In genomic region chr10:20171209-20171608, GRCm38 (mm10) we compare ENCODE assay signal across 9 mouse cellular contexts. TPM values are rescaled to one million over a fixed set of nuclear protein-coding genes. Genes with fewer than 3 reads are reported as not detected.
DNase-seq lines count a peak whose midpoint lies in the region; ATAC-seq and TF ChIP-seq lines count a peak whose summit lies in the region.
"Had no signal": no experiment of that assay in that cellular context is flagged by ENCODE, and none has a peak within 500 bp of the region (broad histone marks: within the 10 kb centered on the region; RNA-seq: fewer than 3 reads in every experiment).

No protein-coding gene starts in this region.

- 77% methylated on average over 12 of the region's 12 CpGs for WGBS in forebrain, embryonic 10.5 days
- 76% methylated on average over 12 of the region's 12 CpGs for WGBS in forebrain, embryonic 11.5 days
- WGBS in embryonic facial prominence, embryonic 10.5 days: 76% methylated on average over 12 of the region's 12 CpGs
- WGBS in intestine, postnatal 0 days: 76% methylated on average over 12 of the region's 12 CpGs
- 48% methylated on average over 12 of the region's 12 CpGs for WGBS in midbrain, embryonic 14.5 days

- no peak overlapping the region for H3K27ac ChIP-seq in forebrain, embryonic 10.5 days
- no peak overlapping the region for H3K27ac ChIP-seq in forebrain, embryonic 11.5 days (ENCODE audit: low read depth, low read length)
- H3K27ac ChIP-seq in embryonic facial prominence, embryonic 10.5 days (replicated peaks): 0 out of 2 replicates have a peak overlapping the region, but pooled peaks have one; percentile 40
- H3K27ac ChIP-seq in intestine, postnatal 0 days (ENCODE audit: low read depth, low read length): no peak overlapping the region
- peak overlapping the region; percentile 65 for H3K27ac ChIP-seq in midbrain, embryonic 14.5 days (replicated peaks; ENCODE audit: low read depth, low read length)

- no peak overlapping the region for H3K4me2 ChIP-seq in forebrain, embryonic 11.5 days (ENCODE audit: low read depth, low read length, severe bottlenecking)
- H3K4me2 ChIP-seq in intestine, postnatal 0 days (replicated peaks; ENCODE audit: low read depth): 0 out of 2 replicates have a peak overlapping the region, but pooled peaks have one; percentile 50
- H3K4me2 ChIP-seq in midbrain, embryonic 14.5 days (ENCODE audit: low read length): peak overlapping the region; percentile 60

- peak overlapping the region; percentile 38 for H3K4me3 ChIP-seq in forebrain, embryonic 10.5 days
- no peak overlapping the region for H3K4me3 ChIP-seq in forebrain, embryonic 11.5 days (ENCODE audit: low read depth, low read length)
- H3K4me3 ChIP-seq in embryonic facial prominence, embryonic 10.5 days: no peak overlapping the region; the same call in 1 of the 2 replicates
- no peak overlapping the region for H3K4me3 ChIP-seq in intestine, postnatal 0 days (ENCODE audit: low read depth, low read length)
- H3K4me3 ChIP-seq in midbrain, embryonic 14.5 days (replicated peaks; ENCODE audit: low read depth, low read length): peak overlapping the region; percentile 31

- no peaks in the 10 kb centered on the region for H3K9me3 ChIP-seq in forebrain, embryonic 10.5 days
- no peaks in the 10 kb centered on the region for H3K9me3 ChIP-seq in forebrain, embryonic 11.5 days (ENCODE audit: control insufficient read depth, low read length)
- H3K9me3 ChIP-seq in embryonic facial prominence, embryonic 10.5 days: no peaks in the 10 kb centered on the region
- H3K9me3 ChIP-seq in intestine, postnatal 0 days (ENCODE audit: control insufficient read depth): no peaks in the 10 kb centered on the region; the same call in 1 of the 2 replicates
- H3K9me3 ChIP-seq in midbrain, embryonic 14.5 days (ENCODE audit: control insufficient read depth, low read length): no peaks in the 10 kb centered on the region

- no peak overlapping the region for H3K9ac ChIP-seq in forebrain, embryonic 11.5 days (ENCODE audit: low read length)
- no peak overlapping the region for H3K9ac ChIP-seq in intestine, postnatal 0 days (ENCODE audit: low read depth, low read length)
- peak overlapping the region; percentile 31; the same call in 1 of the 2 replicates for H3K9ac ChIP-seq in midbrain, embryonic 14.5 days (replicated peaks; ENCODE audit: low read length)
- H3K9ac ChIP-seq: liver, postnatal 0 days had no signal

- H3K4me1 ChIP-seq in forebrain, embryonic 10.5 days: peaks cover 25% of the 10 kb centered on the region
- H3K4me1 ChIP-seq in forebrain, embryonic 11.5 days (replicated peaks; ENCODE audit: control insufficient read depth, insufficient read depth, low read length): peaks cover 5% of the 10 kb centered on the region; the same call in 1 of the 2 replicates
- H3K4me1 ChIP-seq in embryonic facial prominence, embryonic 10.5 days: peaks cover 23% of the 10 kb centered on the region
- peaks cover 9% of the 10 kb centered on the region; the same call in 1 of the 2 replicates for H3K4me1 ChIP-seq in intestine, postnatal 0 days (replicated peaks; ENCODE audit: control insufficient read depth, insufficient read depth, low read length)
- H3K4me1 ChIP-seq in midbrain, embryonic 14.5 days (ENCODE audit: control insufficient read depth, insufficient read depth, low read length): peaks cover 10% of the 10 kb centered on the region

- no peak for ATAC-seq in forebrain, embryonic 11.5 days (replicated peaks; ENCODE audit: low FRiP score)
- ATAC-seq in intestine, postnatal 0 days: no peak
- 0 out of 2 replicates have a peak, but pooled peaks have one; percentile 9 for ATAC-seq in midbrain, embryonic 14.5 days (ENCODE audit: low FRiP score, low TSS enrichment)
- ATAC-seq in monocyte, adult 5-6 weeks (replicated peaks; ENCODE audit: insufficient number of reproducible peaks, low FRiP score, low TSS enrichment, poor library complexity, severe bottlenecking): no peak

- peaks cover 14% of the 10 kb centered on the region for H3K27me3 ChIP-seq in forebrain, embryonic 10.5 days (ENCODE audit: poor library complexity, severe bottlenecking)
- H3K27me3 ChIP-seq in forebrain, embryonic 11.5 days (ENCODE audit: control insufficient read depth, insufficient read depth, low read length): no peaks in the 10 kb centered on the region
- H3K27me3 ChIP-seq in embryonic facial prominence, embryonic 10.5 days (replicated peaks; ENCODE audit: low read depth, poor library complexity, severe bottlenecking): peaks cover 7% of the 10 kb centered on the region; the same call in 1 of the 2 replicates
- no peaks in the 10 kb centered on the region for H3K27me3 ChIP-seq in intestine, postnatal 0 days (replicated peaks; ENCODE audit: control insufficient read depth, insufficient read depth, low read length)
- H3K27me3 ChIP-seq in midbrain, embryonic 14.5 days (ENCODE audit: control insufficient read depth, insufficient read depth, low read length): no peaks in the 10 kb centered on the region; the same call in 1 of the 2 replicates

- TF ChIP-seq CTCF in intestine, postnatal 0 days (IDR thresholded peaks at IDR 0.05; ENCODE audit: low read depth): no peak

- no peaks in the 10 kb centered on the region for H3K36me3 ChIP-seq in forebrain, embryonic 10.5 days (replicated peaks)
- no peaks in the 10 kb centered on the region for H3K36me3 ChIP-seq in forebrain, embryonic 11.5 days (ENCODE audit: control insufficient read depth, insufficient read depth, low read length)
- no peaks in the 10 kb centered on the region for H3K36me3 ChIP-seq in embryonic facial prominence, embryonic 10.5 days (replicated peaks)
- no peaks in the 10 kb centered on the region for H3K36me3 ChIP-seq in intestine, postnatal 0 days (ENCODE audit: control insufficient read depth, insufficient read depth)
- H3K36me3 ChIP-seq in midbrain, embryonic 14.5 days (ENCODE audit: control insufficient read depth, insufficient read depth, low read length): no peaks in the 10 kb centered on the region

- DNase-seq in forebrain, embryonic 10.5 days (ENCODE audit: extremely low spot score, low spot score): no peak
- DNase-seq in forebrain, embryonic 11.5 days (ENCODE audit: low spot score): no peak
- DNase-seq in embryonic facial prominence, embryonic 10.5 days (ENCODE audit: low spot score): no peak
- peak; percentile 61 for DNase-seq in midbrain, embryonic 14.5 days
- DNase-seq in spleen, postnatal 4 days (ENCODE audit: low spot score in 2 of 2): no peak
- DNase-seq in ovary, postnatal 36 days (ENCODE audit: low spot score): no peak

RNA-seq across cellular contexts. Expression of gene Map7, which starts 22.9 kb away (rescaled TPM):
- polyA plus RNA-seq in forebrain, embryonic 10.5 days (2016; fragmentation: Nextera tagmentation; extraction: Ambion mirVana): 9.1 and 10.9 TPM in 2 replicates
- polyA plus RNA-seq in forebrain, embryonic 11.5 days (2014; fragmentation: Nextera tagmentation; extraction: Ambion mirVana): 8.0 and 8.2 TPM in 2 replicates
- polyA plus RNA-seq in embryonic facial prominence, embryonic 10.5 days (2016; fragmentation: Nextera tagmentation; extraction: Ambion mirVana): 6.6 and 8.1 TPM in 2 replicates
- polyA plus RNA-seq in intestine, postnatal 0 days (2015; fragmentation: Nextera tagmentation; extraction: Ambion mirVana): 47.0 and 55.7 TPM in 2 replicates
- 5.2 and 5.3 TPM in 2 replicates for polyA plus RNA-seq in midbrain, embryonic 14.5 days (2014; fragmentation: Nextera tagmentation; extraction: Ambion mirVana)
- total RNA-seq in monocyte, adult 5-6 weeks (2017): 1.4 to 3.3 TPM (median 1.6 TPM) in 3 replicates

Comparison
In these comparisons a context has a peak if more than half of its experiments do, and no peak if none do; other contexts are left out.
1. H3K4me3 ChIP-seq: peak in forebrain, embryonic 10.5 days (single experiment) and midbrain, embryonic 14.5 days (single experiment); none in forebrain, embryonic 11.5 days (single experiment), embryonic facial prominence, embryonic 10.5 days (single experiment) and intestine, postnatal 0 days (single experiment).
2. H3K27ac ChIP-seq: peak in embryonic facial prominence, embryonic 10.5 days (single experiment) and midbrain, embryonic 14.5 days (single experiment); none in forebrain, embryonic 10.5 days (single experiment), forebrain, embryonic 11.5 days (single experiment) and intestine, postnatal 0 days (single experiment).